Mouse (Mus musculus): ENCODE results near the gene Gpr152.

DNA sequence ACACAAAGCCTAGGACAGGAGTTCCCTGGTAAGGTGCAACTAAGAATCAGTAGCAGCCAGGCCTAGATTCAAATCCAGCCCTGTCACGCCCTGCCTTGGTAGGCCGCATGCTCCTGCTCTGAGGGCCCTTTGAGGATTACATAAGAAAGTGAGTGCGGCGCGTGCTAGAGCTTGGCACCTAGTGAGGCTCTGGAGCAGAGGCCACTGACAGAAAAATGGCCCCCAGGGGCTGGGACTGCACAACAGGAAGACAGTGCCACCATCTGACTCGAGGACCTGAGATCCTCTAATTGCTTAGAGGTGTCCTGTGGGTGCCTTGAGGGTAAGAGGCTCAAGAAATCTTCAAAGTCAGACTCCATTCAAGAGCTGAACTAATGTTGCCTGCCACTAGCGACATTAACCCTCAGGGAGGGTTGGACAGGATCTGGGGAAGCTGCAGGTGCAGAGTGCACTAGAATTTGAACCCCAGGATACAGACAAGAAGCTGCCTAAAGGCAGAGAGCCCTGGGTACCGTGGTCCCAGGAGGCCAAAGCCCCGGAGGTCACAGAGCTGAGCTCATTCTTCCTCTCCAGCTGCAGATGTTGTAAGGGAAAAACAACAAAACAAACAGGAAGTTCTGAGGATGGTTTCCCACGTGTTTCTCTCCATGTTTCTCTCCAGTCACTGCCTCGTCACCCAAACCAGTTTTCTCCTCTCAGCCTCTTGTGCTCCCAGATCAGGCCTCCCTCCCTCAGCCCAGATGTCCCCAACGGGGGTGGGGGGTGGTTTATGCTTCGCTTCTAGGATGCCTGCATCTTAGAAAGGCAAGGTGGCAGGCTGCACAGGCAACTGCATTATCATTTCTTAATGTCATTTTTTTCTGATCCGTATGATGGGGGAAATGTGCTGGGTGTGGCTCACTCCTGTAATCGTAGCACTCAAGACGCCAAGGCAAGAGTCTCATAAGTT, 5.2 kb downstream of the Gpr152 start:
- TF ChIP-seq GATA1 (IDR thresholded peaks at IDR 0.05; ENCODE audit: low read length) (no peak), TAL1 (IDR thresholded peaks at IDR 0.05; ENCODE audit: low read length) (no peak)
